Mouse (Mus musculus) neural tube, embryonic 10.5 days (tissue): Measurements from ENCODE around the gene Cope.

Source experiments
- DNase-seq: peaks from one replicate; pipeline ENCODE4 v3.0.0-alpha.2; 2017; ENCODE audit warnings: low spot score; ENCODE audit errors: extremely low spot score

Gene Cope

DNA sequence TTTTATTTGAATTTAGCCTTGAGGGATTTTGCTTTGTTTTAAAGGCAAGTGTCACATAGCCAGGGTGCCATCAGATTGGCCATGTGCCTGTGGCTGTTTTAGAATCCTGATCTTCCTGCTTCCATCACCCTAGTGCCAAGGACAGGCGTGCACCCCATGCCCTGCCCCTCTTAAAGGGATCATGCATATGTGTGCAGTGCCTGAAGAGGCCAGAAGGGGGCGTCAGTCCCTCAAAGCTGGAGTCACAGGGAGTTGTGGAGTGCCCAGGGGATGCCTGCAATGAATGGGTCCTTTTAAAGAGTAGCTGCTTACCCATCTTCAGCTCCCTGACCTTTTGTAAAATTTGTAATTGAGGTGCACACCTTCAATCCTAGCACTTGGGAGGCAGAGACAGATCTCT lies 7.0 kb downstream of the Cope start:
- DNase-seq: no peak

- no peak for DNase-seq
These were observed 11.1 kb downstream of the Cope start for GRCm38 (mm10) chr8:70313399-70313798.

- DNase-seq: peak; percentile 79
These were observed 13.5 kb downstream of the Cope start, which contains the start of gene Cers1 for GRCm38 (mm10) chr8:70315624-70316510. Gene Cers1 (plus strand): TSS chr8:70315775.

GRCm38 (mm10) chr8:70316511-70317504 lies 14.5 kb downstream of the Cope start:
- peak; percentile 63 for DNase-seq

GRCm38 (mm10) chr8:70317872-70318271 lies 15.6 kb downstream of the Cope start:
- no peak for DNase-seq

DNA sequence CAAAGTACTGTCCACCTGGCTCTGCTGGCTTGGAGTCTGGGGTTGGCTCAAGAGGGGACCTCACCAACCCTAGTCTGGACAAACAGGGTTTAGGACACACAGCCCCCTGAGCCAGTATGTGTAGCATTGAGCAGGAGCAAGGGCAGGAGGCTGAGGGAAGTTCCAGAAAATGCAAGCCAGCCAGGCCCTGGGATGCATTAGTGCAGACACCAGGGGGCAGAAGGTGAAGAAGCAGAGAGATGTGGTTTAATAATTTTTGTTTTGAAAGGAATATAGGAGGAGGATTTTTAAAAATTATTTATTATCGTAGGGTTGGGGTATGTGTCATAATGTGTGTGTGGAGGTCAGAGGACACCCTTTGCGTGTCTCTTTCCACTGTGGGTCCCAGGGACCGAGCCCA lies 21.4 kb downstream of the Cope start:
- DNase-seq: no peak

GRCm38 (mm10) chr8:70327512-70327911 lies 25.2 kb downstream of the Cope start:
- DNase-seq: no peak

GRCm38 (mm10) chr8:70329124-70329834 lies 27.0 kb downstream of the Cope start, which contains the start of gene Gdf1:
Gene Gdf1 (plus strand): TSS chr8:70329817.
- DNase-seq: no peak

GRCm38 (mm10) chr8:70329835-70330740 lies 27.8 kb downstream of the Cope start:
- peak; percentile 78 for DNase-seq

GRCm38 (mm10) chr8:70330741-70331364 lies 28.5 kb downstream of the Cope start:
- DNase-seq: no peak

DNA sequence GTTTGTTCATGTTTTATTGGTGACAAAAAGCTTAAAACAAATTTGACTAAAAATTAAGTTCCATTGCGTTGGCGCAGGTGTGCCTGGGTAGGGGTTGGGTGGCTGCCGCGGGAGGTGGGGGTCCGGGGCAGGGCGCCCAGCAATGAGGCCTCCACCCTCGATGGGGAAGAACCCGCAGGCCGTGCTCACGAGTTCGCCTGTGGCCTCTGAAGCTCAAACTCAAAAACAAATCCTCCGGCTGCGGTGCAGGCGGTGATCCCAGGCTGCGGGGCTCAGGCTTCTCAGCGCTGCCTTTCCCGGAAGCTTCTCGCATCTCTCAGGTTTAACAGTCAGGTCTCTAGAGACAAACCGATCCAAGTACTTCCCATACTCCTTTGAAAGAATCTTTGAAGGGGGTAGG lies 29.2 kb downstream of the Cope start:
- DNase-seq: peak; percentile 41

DNA sequence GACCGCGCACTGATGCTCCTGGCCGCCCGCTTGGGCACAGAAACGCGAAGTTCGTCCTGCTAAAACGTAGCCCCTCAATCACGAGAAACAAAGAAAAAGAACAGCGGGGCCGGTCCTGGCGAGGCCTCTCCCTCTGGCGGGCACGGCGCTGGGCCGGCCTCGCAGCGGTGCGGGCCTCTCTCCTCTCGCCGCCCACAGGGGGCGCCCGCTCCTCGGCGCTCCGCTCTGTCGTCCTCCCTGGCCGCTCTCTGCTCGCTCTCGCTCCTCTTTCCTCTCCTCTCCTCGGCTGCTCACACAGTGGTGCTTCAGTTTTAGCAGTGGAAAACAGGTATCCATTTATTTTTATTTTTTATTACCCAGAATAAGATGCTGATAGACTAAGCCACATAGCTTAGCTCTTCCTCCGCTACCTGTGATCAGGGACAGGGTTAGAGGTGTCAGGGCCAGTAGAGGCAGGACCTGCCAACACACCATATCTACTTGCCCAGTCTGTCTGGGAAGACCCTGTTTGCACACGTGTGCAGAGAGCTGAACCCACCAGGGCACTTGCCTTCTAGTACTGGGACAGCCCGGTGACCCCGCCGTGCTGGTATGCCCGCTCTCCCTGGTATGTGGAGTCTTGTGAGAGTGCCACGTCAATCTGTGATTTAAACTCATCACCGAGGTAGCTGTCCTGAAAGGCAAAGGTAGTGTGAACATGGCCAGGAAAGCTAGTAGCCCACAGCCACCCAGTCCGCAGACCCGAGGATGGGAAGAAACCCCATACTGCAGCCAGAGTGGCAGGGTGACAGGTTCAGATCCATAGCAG lies 30.0 kb downstream of the Cope start:
- peak; percentile 79 for DNase-seq

GRCm38 (mm10) chr8:70332878-70333202 lies 30.5 kb downstream of the Cope start:
- no peak for DNase-seq

- DNase-seq: no peak
These were observed 36.6 kb downstream of the Cope start for GRCm38 (mm10) chr8:70338931-70339330.

DNA sequence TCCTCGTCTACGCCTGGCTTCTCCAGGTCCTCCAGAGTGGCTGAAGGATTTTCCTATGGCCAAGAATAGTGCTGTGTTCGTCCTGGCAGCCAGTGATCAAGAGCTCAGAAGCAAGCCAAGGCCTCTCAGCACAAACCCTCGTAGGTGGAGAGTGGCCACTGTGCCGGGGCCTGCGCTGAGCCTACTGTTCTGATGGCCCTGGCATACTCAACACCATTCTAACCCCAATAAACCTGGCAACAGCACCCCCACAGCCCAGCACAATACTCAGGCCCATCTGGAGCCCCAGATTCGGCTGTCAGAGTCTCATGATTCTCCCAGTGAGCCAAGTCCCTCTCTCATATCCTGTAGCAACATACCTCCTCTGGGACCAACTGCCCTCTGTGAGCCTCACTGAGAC lies 38.3 kb downstream of the Cope start:
- no peak for DNase-seq

- DNase-seq: no peak
These were observed 39.7 kb downstream of the Cope start for GRCm38 (mm10) chr8:70342007-70342406.

DNA sequence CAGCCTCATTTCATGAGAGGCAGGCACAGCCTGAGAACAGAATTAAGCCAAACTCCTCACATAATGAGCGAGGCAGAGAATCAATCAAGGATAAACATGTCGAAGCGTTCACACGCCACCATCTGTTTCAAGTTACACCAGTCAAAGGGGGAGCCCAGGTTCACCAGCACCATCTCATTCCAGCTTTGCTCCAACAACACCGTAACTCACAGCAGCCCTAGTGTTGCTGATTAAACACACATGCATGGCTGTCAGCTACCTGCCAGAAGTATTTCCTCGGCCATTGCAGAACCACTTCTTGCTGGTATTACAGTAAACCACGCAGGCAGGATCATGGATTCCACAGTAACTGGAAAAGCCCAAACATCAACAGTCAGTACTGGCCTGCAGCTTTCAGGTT lies 40.8 kb downstream of the Cope start:
- DNase-seq: no peak

GRCm38 (mm10) chr8:70343696-70344095 lies 41.4 kb downstream of the Cope start:
- no peak for DNase-seq

- DNase-seq: no peak
These were observed 42.0 kb downstream of the Cope start for GRCm38 (mm10) chr8:70344279-70344678.
